Mouse (Mus musculus): ENCODE measurements around the gene Cdk10.
"Not testable (repeated sequence)": the region's sequence is repeated elsewhere in the genome, so short reads cannot be mapped to it uniquely, and the experiment has no call there.

The Cdk10 gene

DNA sequence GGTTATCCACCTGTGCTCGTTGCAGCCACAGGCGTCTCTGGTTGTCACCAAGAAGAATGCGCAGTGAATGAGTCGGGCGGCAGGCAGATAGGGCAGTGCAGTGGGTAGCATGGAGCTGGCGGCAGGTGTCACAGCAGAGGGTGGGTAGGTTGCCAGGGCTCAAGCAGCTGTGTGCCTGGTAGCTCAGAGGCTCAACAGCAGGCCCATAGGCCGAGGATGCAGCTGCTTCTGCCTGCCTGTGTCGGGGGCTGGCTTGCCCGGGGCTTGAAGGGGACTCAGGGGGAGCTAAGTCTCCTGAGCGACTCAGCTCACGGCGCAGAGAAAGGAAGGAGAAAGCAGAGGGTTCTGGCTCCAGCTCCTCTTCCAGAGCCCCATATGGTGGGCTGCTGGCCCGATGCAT is 8.7 kb downstream of the Cdk10 start:
- DNase-seq (ENCODE audit: low spot score in 2 of 2), result no peak

DNA sequence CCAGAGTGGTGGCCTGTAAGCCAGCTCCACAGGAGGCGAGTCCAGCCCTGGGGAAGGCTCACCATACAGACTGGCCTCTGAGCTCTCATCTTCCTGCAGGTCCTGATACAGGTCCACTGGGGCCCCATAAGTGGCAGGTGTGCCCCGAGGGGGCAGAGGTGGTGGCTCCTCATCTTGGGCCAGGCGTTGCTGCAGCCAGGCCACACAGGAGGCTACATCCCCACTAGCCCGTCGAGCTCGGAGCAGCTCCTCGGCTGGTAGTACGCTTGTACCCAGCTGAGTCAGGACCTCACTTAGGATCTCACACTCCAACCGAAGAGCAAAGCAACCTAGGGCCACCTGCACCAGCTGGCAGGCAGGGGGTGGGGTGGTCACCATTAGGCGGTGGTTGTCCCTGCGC is 9.1 kb downstream of the Cdk10 start:
- no peak for DNase-seq (ENCODE audit: low spot score in 2 of 2)

DNA sequence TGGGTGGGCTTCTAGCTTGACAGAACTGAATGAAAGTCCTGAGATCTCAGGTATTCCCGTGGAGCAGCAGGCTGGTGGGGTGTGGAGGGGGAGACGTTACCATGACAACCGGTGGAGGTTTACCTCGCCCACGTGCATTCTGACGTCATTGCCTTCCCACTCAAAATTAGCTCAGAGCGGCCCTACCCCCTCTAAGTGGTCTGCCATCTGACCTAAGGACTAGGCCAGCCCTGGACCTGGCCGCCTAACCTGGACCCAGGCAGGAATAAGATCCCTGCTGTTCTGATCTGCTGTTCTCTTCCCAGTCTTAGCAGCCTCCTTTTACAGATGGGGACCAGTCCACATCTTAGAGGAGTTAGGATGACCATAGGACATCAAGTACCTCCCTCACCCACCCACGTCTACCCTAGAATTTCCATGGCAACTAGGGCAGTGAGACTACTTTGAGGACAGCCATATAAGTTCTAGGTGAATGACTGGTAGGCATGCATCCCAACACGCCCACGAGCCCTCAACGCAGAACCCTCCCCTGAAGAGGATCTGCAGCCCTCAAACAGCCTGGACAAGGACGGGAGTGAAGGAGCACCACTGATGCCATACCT is 10.4 kb downstream of the Cdk10 start:
- no peak for DNase-seq (ENCODE audit: low spot score in 2 of 2)

DNA sequence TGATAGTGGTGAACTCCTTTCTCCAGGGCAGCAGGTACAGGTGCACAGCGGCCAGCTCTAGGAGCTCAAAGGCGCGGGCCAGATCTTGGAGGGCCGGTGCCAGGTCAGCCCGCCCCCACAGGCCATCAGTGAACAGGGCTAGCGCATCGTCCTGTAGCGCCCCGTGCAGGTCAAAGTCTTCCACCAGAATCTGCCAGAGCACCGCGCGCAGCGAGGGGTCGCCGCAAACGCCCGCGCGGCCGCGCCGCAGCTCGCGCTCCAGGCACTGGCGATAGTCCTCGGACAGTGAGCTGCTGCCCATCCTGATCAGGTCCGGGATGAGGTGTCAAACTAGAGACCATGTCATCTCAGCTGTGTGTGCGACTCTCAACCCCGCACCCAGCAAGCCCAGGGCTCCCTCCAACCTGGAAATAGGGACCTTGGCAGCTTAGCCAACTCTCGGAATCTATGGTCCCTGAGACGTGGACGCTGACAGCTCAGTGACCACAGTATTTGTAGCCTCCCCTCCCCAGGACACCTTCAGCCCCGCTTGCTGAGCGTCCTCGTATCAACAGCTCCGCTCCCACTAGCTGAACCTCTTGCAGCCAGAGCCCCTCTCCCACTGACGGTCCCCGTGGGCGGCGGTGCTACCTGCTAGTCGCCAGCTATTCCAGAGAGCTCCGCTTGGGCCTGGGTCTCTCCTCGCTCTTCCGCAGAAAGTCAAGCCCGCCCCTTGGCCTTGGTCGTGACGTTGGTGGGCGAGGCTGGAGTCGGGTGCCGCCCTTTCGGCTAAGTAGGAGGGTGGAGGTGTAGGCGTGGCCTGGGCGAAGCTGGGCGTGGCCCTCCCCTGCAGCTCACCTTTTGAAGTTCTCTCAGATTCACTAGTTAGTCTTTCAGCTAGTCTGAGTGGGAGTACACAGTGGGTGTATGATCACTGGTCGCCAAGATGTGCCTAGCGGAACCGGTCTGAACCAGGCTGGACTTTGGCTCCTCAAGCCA is 11.2 kb downstream of the Cdk10 start, which contains the start of gene Spata2l:
Gene Spata2l, minus strand, starts transcription at position 714 of the 978 bp plus-strand sequence.
- DNase-seq (ENCODE audit: low spot score in 2 of 2), result peak; percentile 78 to 89

DNA sequence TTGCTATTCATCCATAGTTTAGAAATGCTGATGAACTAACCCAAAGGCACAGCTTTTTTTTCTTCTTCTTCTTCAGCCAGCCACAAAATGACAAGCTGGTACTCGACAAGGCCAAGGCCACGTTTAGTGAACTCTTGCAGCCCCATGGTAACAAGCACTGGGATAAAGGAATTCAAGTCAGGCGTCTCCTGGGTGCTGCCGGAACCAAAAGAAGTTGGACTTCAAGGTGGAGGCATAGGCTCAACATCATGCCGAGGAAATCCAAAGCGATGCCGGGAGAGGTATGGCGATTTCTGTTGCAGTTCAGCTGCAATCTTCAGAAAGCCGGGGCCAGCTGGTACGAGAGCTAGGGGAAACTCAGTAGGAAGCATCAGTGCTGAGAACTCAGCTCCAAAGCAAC is 14.8 kb downstream of the Cdk10 start:
- DNase-seq (ENCODE audit: low spot score in 2 of 2), result no peak

DNA sequence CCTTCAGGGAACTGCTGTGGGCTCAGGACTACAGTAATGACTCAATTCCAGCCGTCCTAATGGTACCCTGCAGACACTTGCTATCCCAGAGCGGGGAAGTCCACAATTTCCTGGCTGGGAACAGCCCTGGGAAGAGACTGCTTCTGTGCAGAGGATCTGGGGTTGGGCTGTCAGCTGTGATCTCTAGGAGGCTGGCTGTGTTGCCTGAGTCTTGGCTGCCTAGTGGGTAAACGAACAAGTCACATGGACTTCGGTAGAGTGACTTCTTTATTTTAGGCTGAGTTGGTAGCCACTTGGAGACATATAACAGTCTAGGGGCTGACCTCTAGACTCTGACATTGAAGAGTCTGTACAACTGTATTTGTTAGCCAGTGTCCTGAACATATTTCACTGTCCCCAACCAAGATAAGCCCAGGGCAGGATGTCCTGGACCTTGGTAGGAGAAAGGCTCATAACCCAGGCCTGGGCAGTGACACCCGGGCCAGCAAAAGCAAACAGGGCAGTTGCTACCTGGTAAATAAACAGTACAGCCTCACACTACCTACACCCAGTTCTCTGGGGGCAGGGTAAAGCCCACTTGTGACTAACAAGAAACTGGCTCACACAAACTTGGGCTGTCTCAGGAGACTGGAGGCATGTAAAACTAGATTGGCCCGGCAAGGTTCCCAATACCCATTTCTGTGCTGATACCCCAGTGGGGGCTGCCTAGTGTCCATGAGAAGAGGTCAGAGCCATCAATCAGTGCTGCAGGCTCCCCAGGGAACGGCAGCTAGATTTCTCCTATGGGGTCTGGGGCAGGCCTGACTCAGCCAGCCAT is 17.7 kb downstream of the Cdk10 start:
- no peak for DNase-seq (ENCODE audit: low spot score in 2 of 2)

DNA sequence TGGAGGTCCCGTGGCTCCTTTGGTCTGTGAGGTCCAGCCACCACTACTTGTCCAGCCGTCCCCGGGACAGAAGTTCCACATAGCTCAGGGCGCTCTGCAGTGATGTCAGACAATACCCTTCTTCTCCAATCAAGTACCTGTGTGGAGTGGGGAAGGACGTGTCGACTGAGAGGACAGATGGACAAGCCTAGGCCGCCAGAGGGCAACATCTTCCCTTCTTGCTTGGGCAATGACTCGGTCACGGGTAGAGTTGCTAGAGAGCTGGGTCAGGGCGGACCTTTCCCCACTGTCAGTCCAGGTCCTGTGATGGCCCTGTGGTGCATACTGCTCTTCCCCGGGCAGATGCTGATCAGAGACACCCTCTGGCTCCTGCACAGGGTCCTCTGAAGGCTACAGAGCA is 18.4 kb downstream of the Cdk10 start:
- DNase-seq (ENCODE audit: low spot score in 2 of 2), result no peak

DNA sequence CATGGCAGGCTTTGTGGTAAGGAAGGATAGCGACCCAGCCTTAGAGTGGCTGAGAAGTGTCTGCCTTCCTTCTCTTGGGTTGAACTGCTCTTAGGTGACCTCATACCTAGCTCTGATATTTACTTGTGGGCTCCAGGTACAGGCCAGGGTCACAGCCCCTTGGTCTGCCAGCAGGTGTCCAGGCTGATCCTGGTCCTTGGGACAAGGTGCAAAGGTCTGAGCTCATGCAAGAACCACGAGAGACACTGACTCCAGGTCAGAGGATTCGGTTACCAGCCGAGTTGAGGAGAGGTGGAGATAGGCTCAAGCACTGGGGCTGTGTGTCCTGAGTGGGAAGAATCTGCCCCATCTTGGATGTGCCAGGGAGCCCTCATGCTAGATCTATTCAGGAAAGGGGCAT is 19.7 kb downstream of the Cdk10 start:
- DNase-seq (ENCODE audit: low spot score in 2 of 2), result no peak

DNA sequence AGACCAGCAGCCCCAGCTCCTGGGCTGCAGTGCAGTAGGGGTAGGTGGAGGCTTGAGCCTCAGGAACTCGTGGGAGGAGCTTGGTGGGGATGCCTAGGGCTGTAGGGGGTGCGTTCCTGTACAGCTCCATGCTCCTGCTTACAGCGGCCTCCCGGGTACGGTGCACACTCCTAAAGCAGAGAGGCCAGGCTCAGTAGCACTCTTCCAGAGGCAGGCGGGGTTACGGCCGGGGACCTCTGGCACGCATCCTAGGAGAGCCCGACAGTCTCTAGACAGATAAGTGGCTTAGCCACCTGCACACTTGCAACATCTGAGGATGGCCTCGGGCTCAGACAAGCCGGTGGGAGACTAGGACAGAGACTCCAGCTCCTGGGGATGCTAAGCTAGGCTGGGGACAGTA is 20.9 kb downstream of the Cdk10 start:
- DNase-seq (ENCODE audit: low spot score in 2 of 2), result no peak

DNA sequence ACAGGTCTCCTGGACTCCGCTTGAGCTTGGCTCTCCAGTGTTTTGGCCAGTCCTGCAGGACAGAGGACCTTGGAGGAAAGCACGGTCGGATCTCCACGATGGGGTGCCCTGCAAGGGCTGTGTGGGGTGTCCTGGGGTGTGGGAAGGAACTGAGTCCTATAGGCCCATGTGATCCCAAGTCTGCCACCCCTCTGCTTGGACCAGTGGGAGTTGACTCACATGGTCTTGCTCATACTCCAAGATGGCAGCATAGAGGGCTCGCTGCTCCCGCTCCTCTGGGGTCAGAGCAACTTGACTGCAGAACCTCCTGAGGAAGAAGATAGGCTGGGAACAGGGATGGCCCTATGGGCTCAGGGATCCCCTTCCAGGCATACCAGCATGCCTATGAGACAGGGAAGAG is 23.1 kb downstream of the Cdk10 start:
- no peak for DNase-seq (ENCODE audit: low spot score in 2 of 2)

DNA sequence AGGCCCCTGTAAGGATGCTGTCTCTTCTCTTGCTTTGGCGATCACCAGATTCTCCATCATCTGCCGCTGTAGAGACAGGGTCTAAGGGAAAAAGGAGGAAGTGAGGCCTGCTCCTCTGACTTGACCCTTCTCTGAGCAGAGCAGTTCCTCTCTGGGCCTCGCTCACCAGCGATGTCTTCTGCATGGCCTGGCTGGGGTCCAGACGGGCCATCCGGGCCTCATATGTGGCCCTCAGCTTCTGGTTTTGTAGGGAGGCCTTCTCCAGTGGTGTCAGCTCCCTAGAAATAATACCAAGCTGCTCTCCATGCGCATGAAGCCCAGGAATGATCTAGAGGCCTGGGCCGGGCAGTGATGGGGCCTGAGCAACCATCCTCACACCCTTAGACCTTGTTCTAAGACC is 24.0 kb downstream of the Cdk10 start:
- no peak for DNase-seq (ENCODE audit: low spot score in 2 of 2)

DNA sequence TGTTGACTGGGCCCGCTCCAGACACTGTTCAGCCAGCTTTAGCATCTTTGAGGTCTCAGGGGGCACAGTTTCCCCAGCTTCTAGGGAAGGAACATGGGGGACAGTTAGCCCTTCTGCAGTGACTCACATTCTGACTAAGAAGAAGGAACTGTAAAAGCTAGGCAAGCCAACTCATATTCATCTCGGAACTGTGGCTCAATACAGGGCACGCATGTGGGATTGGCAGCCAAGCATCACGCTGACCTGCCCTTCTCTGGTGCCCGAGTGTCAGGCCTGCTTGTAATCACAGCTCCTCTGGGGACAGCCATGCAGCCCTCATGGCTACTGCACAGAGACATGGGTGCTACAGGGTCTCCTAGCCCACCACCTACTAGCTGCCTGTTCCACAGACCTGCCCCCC is 26.3 kb downstream of the Cdk10 start:
- no peak for DNase-seq (ENCODE audit: low spot score in 2 of 2)

DNA sequence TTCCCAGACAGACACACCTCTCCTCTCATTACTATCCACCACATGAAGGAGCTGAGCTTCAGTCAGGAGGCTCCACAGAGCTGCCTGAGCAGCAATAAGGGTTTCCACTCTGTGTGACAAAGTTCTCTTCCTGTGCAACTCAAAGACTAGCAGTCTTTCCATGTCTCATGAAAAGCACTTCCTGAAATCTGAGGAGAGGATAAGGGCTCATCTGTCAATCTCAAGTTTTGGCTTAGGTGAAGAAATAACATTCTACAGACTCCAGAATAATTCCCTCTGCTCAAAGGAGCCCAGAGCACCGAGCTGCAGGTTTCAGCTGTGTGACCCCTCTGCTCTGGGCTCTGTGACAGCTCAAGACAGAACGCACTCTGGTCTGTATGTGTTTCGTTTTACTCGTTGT is 28.3 kb downstream of the Cdk10 start:
- no peak for DNase-seq (ENCODE audit: low spot score in 2 of 2)

DNA sequence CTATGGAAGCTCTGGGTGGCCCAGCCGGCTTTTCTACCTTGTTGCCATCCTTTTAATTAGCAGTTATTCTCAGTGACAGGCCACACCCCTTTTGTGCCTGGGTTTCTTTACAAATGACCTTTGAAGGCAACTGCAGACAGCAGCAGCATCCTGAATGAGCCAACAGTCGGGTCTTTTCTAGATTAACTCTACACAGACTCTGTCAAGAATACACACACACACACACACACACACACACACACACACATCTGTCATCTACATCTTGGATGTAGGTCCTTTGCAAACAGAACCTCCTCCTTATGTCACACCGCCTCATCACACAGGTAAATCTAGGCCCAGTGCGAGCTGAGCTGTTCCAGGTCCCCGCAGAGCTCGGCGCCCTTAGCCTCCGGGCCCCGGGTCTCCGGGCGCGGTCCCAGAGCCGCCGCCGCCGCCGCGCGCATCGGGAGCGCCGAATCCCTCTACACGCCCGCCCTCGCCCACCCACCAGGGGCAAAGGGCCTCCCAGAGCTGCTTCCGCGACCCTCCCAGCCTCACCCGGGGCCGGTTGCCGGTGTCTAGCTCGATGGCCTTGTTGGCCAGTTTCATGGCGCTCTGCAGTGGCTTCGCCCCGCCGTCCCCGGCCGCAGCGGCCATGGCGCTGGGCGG is 28.9 kb downstream of the Cdk10 start:
- no peak for DNase-seq (ENCODE audit: low spot score in 2 of 2)

DNA sequence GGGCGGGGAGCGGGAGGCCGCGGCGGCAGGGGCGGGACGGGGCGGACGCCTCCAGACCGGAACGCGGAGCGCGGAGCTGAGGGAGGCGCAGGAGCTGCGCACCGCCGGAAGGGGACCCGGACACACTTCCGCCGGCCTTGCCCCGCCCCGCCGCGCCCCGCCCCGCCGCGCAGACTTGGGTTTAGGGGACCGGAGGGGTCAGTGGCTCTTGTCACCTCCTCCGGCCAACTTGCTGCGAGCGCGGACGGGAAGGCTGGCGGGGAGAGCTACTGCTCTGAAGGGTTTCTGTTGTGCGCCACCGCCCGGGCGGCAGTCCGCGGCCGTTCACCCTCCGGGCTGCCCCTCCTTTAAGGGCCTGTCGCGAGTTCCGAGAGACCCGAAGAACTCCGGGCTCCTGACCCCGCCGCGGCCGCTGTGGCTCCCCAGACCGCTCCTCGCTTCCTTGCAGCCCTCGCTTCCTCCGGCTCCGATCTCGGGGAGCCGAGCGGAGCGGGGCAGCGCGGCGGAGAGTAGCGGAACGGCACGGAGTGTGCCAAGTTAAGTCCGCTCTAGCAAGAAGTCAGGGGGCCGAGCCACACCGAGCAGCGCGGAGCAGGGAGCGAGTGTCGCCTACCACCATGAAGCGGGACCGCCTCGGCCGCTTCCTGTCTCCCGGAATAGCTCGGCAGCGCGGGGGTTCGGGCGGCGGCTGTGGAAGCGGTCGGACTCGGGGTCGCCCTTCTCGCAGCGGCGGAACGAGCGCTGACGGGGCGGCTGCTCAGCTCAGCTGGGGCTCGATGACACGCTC is 29.6 kb downstream of the Cdk10 start, which contains the start of the genes Zfp276 and Vps9d1:
Gene Zfp276, plus strand, starts transcription at position 97 of the 787 bp plus-strand sequence.
Gene Vps9d1, minus strand, starts transcription at position 250 of the 787 bp plus-strand sequence.
- peak; percentile 73 to 80 for DNase-seq (ENCODE audit: low spot score in 2 of 2)

DNA sequence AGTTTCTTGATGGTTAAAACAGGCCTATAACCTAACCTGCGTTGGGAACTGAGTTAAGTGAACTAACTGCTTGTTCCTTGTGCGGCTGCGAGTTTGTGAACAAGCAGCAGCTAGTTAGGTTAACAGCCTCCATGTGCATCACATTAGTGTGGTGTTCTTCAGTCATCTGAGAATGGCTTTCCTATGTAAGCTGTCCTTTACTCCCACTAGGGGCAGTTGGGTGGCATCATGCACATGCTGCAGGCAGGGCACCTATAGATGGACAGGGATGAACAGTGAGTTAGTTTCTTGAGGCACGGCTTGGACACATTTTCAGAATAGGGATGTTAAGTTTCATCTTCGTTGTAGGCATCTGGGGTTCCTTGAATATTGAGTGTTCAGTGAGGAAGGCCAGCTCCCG is 30.5 kb downstream of the Cdk10 start:
- no peak for DNase-seq (ENCODE audit: low spot score in 2 of 2)

DNA sequence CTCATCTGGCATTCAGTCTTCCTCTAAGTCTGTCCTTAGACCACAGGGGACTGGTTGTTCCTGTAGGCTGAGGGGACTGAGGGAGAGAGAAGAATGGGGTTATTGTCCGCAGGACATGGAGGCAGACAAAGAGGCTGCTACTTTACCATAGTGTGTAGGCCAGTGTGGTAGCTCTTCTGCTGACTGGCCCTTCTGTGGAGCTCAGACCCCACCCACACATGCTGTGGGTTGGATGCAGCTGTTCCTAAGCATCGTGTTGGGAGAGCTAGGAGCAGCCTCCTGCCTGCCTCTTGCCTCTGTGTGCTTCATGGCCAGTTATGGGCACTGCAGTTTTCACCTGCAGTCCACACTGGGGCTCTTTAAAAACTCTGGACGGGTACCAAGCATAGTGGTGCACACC is 32.5 kb downstream of the Cdk10 start:
- no peak for DNase-seq (ENCODE audit: low spot score in 2 of 2)

DNA sequence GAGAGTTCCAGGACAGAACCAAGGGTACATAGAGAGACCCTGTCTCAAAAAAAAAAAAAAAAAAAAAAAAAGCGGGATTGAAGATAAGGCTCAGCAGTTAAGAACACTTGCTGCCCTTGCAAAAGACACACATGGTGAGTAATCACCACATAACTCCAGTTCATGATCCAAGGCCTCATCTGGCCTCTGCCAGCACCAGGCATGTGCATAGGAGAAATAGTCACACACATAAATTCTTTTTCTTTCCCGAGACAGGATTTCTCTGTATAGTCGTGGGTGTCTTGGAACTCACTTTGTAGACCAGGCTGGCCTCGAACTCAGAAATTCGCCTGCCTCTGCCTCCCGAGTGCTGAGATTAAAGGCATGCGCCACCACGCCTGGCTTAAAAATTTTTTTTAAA is 33.0 kb downstream of the Cdk10 start:
- DNase-seq (ENCODE audit: low spot score in 2 of 2), result not testable (repeated sequence)

DNA sequence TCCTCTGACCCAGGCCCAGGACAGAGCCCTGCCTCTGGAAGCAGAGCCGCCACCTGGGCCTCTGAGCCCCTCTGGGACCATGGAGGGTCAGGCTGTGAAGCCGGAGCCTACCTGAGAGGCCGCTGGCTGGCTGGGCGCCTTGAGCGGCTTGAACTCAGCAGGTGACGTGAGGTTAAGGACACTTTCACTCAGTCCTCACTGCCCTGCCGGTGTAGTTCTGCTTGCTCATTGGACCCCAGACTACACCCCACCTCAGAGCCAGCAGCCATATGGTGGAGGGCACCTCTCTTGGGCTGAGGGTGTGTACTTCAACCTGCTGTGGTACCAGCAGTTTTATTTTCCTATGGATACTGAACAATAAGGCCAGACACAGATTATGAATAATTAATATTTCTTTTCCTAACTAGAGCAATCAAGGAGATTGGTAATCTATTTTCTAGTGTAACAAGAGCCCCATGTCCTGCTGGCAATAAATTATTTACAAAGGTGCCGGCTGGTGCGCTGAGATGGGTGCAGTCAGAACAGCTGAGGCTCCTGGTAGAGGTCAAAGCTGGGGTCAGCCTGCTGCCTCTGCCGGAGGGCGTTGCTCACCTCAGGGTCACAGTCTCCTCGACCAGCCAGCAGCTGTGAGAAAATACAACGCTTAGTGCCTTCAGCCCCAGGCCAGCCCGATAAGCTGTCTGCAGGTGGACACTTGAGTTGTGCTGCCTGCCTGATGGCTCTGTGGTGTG is 43.4 kb downstream of the Cdk10 start:
- DNase-seq (ENCODE audit: low spot score in 2 of 2), result no peak

DNA sequence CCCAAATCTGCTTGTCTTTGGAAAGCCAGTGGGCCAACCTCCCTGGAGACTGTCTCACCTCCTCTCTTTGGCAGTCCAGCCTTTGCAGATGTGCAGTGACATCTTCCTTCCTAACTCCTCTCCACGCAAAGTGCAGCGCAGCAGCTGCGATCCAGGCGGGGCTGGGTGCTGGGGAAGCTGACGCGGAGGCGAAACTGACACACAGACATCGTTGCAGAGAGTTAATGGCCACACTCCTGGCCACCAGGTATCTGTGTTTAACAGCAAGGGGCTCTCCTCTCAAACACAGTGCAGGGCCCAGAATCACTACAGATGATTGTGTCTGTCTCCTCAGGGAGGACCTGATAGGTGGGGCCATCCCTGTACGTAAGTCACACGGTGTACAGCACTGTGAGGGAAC is 46.5 kb downstream of the Cdk10 start:
- DNase-seq (ENCODE audit: low spot score in 2 of 2), result no peak

Measured in urinary bladder, adult 18-20 months (tissue).